Mouse (Mus musculus): ENCODE results near the gene Pm20d1.

Gene Pm20d1

DNA sequence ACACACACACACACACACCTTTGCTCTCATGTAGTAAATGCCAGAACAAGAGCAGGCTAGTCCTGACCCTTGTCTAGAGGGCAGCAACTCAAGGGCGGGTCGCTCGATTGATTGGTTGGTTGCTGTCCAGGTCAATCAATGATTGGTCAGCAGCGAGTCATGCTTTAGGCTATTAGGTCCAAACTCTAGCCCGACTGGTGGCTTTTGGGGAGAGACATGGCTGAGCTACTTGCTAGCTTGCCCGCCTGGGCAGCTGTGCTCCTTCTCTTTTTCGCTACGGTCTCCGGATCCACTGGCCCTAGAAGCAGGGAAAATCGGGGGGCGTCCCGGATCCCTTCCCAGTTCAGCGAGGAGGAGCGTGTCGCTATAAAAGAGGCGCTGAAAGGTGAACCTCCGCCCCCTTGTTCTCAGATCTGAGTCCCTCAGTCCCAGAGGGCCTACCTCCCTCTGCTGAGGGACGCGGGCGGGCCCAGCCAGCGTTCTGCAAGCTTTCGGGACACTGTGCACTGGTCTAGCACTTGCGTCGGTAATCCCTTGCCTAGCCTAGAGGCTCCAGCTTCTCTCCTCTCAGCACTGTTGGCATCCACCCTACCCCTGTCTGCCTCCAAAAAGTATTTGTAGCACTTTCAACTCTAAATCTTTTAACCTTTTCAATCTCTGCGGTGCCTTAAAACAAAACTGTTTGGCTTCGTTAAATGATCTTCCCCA is at the start of gene Pm20d1:
Gene Pm20d1, plus strand, starts transcription at position 180 of the 708 bp plus-strand sequence.
- no peak for DNase-seq (ENCODE audit: low read depth in 1 of 2, low spot score in 2 of 2)

- no peak for DNase-seq (ENCODE audit: low read depth in 1 of 2, low spot score in 2 of 2)
These were observed 49.4 kb upstream of the Pm20d1 start for GRCm38 (mm10) chr1:131747761-131748160.

DNA sequence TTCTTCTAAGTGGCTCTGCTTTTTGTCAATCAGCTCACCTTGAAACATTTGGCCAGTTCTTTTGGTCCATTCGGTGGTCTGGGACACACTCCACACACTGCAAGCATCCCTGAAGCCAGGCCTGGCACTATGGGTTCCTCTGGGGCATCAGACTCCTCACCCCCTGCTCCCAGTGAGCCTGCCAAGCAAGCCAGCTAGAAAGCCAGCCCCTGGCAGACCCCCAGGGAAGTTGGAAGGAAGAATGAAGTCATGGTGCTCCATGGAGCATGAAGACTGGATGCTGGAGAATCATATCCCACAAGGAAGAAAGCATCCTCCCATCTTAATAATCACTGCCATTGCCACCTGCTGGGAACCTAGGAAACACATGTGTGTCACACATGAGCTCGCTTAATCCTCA is 48.5 kb upstream of the Pm20d1 start:
- DNase-seq (ENCODE audit: low read depth in 1 of 2, low spot score in 2 of 2), result no peak

GRCm38 (mm10) chr1:131749706-131750545 is 47.3 kb upstream of the Pm20d1 start:
- no peak for DNase-seq (ENCODE audit: low read depth in 1 of 2, low spot score in 2 of 2)

DNA sequence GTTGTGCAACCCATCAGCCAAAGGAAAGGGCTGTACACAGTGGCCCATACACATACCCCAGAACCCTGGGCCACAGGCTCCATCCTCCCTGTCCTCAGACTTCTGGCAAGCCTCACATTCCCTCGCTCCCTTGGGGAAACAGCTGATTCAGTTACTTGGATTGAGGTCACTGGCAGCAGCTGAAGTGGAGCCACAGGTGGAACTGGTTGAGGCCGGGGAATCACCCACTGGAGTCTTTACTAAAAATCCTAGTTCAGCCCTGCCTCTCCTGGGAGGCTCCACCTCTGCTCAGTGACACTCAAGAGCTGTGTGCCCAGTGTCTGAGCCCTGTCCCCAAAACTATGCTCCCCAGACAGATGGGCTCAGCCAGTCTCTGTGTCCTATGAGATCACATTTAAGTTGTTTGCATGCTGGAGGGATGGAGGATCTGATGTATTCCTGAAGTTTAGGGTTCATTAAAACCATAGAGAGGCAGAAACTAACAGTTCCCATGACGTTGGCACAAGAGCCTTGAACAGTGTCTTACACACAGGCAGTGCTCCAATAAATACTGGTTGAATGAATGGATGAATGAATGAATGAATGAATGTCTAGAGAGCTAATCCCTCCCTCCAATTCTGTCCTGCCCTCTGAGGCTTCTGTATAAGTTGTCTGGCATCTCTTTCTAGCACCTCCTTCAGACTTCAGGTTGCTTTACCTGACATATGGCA is 45.8 kb upstream of the Pm20d1 start:
- no peak for DNase-seq (ENCODE audit: low read depth in 1 of 2, low spot score in 2 of 2)

- no peak for DNase-seq (ENCODE audit: low read depth in 1 of 2, low spot score in 2 of 2)
These were observed 45.3 kb upstream of the Pm20d1 start for GRCm38 (mm10) chr1:131751891-131752311.

- DNase-seq (ENCODE audit: low read depth in 1 of 2, low spot score in 2 of 2), result no peak
These were observed 42.9 kb upstream of the Pm20d1 start for GRCm38 (mm10) chr1:131754212-131754829.

DNA sequence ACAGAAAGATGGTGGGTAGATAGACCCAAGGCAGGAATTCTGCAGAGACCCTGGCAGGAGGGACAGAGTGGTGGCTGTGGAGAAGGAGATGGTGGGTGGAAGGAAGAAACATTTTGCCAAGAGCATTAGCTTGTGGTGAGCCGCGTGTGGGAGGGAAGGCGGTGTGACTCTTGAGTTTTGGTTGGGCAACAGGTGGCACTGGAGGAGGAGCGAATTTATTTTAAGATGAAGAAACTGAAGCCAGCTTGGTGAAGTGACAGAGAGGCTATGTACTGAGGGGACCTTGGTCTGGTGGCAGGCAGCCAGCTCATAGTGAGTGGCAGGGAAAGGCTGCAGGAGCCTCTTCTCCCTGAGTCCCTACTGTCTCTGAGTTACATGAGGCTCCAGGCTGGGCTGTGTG is 42.3 kb upstream of the Pm20d1 start:
- no peak for DNase-seq (ENCODE audit: low read depth in 1 of 2, low spot score in 2 of 2)

DNA sequence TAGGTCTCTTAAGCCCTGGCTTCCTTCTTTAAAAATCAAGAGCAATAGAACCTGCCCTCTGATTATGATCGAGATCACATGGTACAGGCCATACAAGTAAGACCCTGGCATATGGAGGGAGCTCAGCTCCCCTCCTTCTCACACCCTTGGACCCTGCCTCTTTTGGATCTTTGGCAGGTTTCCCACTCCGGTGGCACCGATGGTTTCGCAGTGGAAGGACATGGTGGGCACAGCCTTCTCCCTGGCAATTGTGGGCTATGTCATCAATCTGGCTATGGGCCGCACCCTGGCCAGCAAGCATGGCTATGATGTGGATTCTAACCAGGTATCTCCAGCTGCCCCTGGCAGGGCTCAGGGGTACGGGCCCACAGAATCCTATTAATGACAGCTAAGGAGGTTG is 40.0 kb upstream of the Pm20d1 start:
- no peak for DNase-seq (ENCODE audit: low read depth in 1 of 2, low spot score in 2 of 2)

DNA sequence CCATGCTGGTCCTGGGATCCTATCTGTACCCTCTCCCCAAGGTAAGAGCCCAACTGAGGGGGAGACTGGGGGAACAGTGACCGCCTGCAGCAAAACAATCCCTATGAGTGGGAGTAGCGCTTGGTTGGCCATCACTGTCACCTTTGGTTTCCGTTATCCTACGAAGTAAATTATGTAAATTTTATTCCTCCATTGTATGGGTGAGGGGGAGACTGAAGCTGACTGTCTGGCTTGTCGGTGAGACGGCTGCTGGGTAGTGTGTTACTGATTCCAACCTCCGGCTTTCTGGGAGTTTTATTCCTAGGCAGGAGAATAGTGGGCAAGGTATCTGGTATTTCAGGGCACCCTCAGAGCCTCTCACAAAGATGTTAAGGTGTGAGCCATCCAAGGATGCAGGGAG is 38.4 kb upstream of the Pm20d1 start:
- DNase-seq (ENCODE audit: low read depth in 1 of 2, low spot score in 2 of 2), result no peak

DNA sequence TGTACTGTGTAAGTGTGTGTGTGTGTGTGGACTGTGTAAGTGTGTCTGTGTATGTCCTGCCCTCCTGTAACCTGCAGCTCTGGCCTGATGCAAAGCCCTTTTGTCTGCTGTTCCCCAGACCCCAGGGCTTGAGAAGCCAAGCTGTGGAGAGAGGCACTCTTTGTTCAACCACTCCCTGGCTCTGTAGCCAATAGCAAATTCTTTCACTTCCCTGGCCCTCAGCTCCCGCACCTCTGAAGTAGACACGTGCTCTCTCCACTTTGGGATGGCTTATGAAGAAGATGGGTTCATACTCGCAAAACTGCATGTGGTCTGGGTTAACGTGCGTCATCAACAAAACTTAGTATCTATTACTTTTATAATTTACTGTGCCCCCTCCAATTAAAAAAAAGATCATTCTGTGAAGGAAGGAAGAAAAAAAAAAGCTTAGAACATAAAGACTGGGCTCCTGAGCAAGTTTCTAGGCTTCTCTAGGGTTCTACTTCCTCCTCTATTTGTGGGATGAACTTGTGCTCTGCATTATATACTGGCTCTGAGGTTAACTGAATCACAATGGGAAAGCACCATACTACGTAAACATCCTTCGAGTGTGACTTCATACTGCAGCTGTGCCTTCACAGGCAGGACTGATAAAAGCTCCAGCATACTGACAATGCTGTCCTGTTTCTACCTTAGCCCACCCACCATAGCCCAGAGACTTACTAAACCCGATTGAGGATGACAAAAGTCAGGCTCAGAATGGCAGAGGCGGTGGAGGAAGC is 37.3 kb upstream of the Pm20d1 start:
- no peak for DNase-seq (ENCODE audit: low read depth in 1 of 2, low spot score in 2 of 2)

- no peak for DNase-seq (ENCODE audit: low read depth in 1 of 2, low spot score in 2 of 2)
These were observed 36.8 kb upstream of the Pm20d1 start for GRCm38 (mm10) chr1:131760428-131760820.

DNA sequence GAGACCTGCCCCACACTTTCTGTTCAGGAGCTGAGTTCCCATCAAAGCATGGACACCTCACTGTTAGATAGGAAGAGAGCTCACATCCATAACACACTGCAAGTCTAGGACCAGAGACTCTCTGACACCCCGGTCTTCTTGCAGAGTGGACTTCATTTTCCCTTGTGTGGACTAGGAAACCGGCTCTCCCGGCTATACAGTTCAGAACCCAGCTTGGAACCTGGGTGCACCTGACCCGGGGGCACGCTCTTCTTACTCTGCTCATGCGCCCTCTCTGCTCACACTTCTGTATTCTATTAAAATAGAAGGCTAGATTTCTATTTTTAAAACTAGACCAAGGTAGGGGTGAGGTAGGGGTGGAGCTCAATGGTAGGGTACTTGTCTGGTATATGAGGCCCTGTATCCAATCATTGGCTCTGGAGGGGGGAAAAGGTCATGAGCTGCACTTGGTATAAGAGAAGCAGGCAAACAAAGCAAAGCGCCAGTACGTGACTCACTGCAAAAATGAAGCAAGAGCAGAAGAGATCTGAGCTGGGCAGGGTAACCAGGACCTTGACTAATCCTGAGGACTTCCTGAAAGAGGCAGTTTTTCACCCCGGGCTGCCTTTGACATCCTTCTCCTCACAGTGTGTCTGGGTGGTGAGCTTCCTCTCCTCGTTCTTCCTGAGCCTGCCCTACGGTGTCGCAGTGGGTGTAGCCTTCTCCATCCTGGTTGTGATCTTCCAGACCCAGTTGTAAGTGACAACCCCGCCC is 35.9 kb upstream of the Pm20d1 start:
- DNase-seq (ENCODE audit: low read depth in 1 of 2, low spot score in 2 of 2), result peak; percentile 22 to 46

GRCm38 (mm10) chr1:131763683-131764082 is 33.5 kb upstream of the Pm20d1 start:
- no peak for DNase-seq (ENCODE audit: low read depth in 1 of 2, low spot score in 2 of 2)

- no peak for DNase-seq (ENCODE audit: low read depth in 1 of 2, low spot score in 2 of 2)
These were observed 32.4 kb upstream of the Pm20d1 start for GRCm38 (mm10) chr1:131764581-131765338.

DNA sequence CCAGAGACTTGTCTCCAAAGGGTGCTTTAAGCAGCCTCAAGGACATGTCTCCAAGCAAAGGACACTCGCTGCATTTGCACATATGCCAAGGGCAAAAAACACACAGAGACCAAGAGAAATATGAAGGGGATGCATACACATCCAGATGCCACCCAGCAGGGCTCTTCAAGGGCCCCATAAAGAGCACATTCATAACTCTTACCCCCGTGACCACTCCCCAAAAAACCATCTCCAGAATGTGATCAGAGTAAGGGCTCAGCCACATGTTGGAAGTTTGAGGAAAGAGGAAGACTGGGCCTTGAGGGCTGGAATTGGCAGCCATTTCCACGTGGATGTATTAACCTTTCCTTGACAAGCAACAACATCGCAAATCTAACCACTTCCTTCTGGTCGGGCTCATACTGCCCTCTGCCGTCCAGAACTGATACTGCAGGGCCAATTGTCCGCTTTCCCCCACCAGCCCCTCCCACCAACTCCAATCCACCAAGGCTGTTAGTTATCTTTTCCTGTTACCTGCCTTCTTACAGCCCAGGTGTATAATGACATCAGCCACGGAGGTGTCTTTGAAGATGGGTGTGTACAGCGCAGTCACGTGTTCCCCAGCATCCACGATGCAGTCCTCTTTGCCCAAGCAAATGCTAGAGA is 31.7 kb upstream of the Pm20d1 start:
- peak in 1 of 2 experiments; percentile 75 for DNase-seq (ENCODE audit: low read depth in 1 of 2, low spot score in 2 of 2)

GRCm38 (mm10) chr1:131769296-131769695 is 27.9 kb upstream of the Pm20d1 start:
- no peak for DNase-seq (ENCODE audit: low read depth in 1 of 2, low spot score in 2 of 2)

GRCm38 (mm10) chr1:131770656-131771055 is 26.5 kb upstream of the Pm20d1 start:
- no peak for DNase-seq (ENCODE audit: low read depth in 1 of 2, low spot score in 2 of 2)

- DNase-seq (ENCODE audit: low read depth in 1 of 2, low spot score in 2 of 2), result no peak
These were observed 25.7 kb upstream of the Pm20d1 start for GRCm38 (mm10) chr1:131771440-131771839.

Data from monocyte, adult 2 months (primary cell).